Mouse (Mus musculus) heart, postnatal 0 days (tissue): ENCODE results near the gene Il6st. TPM values are rescaled to one million over a fixed set of nuclear protein-coding genes. Genes with fewer than 3 reads are reported as not detected.
A peak's percentile ranks its signal among the peaks of the same experiment; 100 is the strongest.

Experiments
- ATAC-seq: fragments of 200-750 bp; cut with Nextera tagmentation; 2 replicates; pipeline ENCODE4 v1.8.0; 2017; ENCODE audit warnings: low read depth, moderate number of reproducible peaks, moderate library complexity; ENCODE audit not compliant: insufficient read depth
- DNase-seq: peaks from one replicate; pipeline ENCODE4 v3.0.0-alpha.2; 2016; ENCODE audit warnings: low spot score
- H3K27ac ChIP-seq: fragments of 300-500 bp; sonication (generic); 2 replicates; pipeline ENCODE4 v1.5.1; 2014; ENCODE audit warnings: low read depth, mild to moderate bottlenecking
- H3K27me3 ChIP-seq: fragments of 300-500 bp; sonication (generic); 2 replicates; pipeline ENCODE4 v1.6.1; 2014; ENCODE audit warnings: low read length, mixed read lengths; ENCODE audit not compliant: control insufficient read depth, insufficient read depth
- H3K36me3 ChIP-seq: fragments of 300-500 bp; sonication (generic); replicated peaks from 2 replicates; pipeline ENCODE4 v1.6.1; 2014; ENCODE audit warnings: low read length, mixed read lengths; ENCODE audit not compliant: control insufficient read depth, insufficient read depth
- H3K4me1 ChIP-seq: fragments of 300-500 bp; sonication (generic); 2 replicates; pipeline ENCODE4 v1.6.1; 2014; ENCODE audit warnings: antibody characterized with exemption; ENCODE audit not compliant: control insufficient read depth, insufficient read depth
- H3K4me2 ChIP-seq: fragments of 300-500 bp; sonication (generic); 2 replicates; pipeline ENCODE4 v1.6.1; 2014; ENCODE audit warnings: low read depth, mild to moderate bottlenecking, low read length, moderate library complexity
- H3K4me3 ChIP-seq: fragments of 300-500 bp; sonication (generic); 2 replicates; pipeline ENCODE4 v1.5.1; 2014; ENCODE audit warnings: low read depth, low read length
- H3K9ac ChIP-seq: fragments of 300-500 bp; sonication (generic); replicated peaks from 2 replicates; pipeline ENCODE4 v1.6.1; 2014; ENCODE audit warnings: low read depth, low read length, mixed read lengths
- H3K9me3 ChIP-seq: fragments of 300-500 bp; sonication (generic); replicated peaks from 2 replicates; pipeline ENCODE4 v1.6.1; 2016; ENCODE audit warnings: low read length; ENCODE audit not compliant: control insufficient read depth
- CTCF ChIP-seq: IDR thresholded peaks from 2 replicates; pipeline ENCODE4 v1.5.1; 2016; ENCODE audit warnings: antibody characterized with exemption, control low read depth, low read depth
- EP300 ChIP-seq: IDR thresholded peaks from 2 replicates; pipeline ENCODE4 v1.6.1; 2016; ENCODE audit warnings: antibody characterized with exemption, low read depth
- WGBS: fragments of 180-500 bp; shearing (Covaris S2); extraction: QIAGEN DNeasy Blood & Tissue Kit; methylation state at CpG from one replicate; pipeline ENCODE4 v1.1.7; 2014; 5-methylcytosine and 5-hydroxymethylcytosine counted together
- polyA plus RNA-seq: library from polyadenylated mRNA; unstranded; fragments of >200 nt; fragmentation: Nextera tagmentation; extraction: Ambion mirVana; gene quantifications from 2 replicates; pipeline ENCODE4 v1.2.1, GENCODE M21; 2015
- total RNA-seq: library from RNA; depleted of rRNA; stranded (reverse); fragments of >200 nt; gene quantifications from 2 replicates; pipeline ENCODE4 v1.2.3, GENCODE M21; 2014; ENCODE audit warnings: low replicate concordance

The Il6st gene
- total and polyA plus RNA-seq, 2 experiments from 2014 or later = 29.9 to 98.0 TPM

DNA sequence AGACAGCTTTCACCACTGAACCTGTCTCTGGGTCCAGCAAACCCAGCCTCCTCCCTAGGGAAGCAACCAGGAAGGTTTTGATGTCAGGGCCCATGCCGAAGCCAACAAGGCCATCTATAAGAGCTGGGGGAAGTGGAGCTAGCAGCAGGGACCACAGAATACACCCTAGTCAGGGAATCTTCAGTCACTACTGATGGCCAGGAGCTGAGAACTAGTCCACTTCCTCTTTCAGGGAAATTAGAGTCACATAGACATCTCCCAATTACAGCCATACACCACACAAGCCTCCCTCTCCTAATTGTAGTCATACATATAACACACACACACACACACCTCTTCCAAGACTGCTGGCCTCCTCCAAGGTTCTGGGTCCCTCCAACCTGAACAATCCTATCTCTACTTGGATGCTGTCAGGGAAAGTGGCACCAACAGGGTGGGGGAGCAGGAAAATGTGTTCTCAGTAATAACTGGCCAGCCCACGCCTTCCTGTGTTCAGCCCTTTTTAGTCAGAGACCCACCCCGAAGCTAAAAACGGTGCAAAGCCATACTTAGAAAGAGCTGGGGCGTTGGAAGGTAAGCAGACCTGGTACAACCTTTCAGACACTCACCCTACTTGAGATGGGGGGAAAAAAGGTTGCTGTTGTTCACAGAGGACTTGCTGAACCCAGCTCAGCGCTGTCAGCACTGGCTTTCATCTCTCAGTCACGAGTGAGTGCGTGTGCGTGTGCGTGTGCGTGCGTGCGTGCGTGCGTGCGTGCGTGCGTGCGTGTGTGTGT is 46.8 kb downstream of the Il6st start:
- no peak overlapping the region for H3K27ac ChIP-seq
- DNase-seq = no peak

DNA sequence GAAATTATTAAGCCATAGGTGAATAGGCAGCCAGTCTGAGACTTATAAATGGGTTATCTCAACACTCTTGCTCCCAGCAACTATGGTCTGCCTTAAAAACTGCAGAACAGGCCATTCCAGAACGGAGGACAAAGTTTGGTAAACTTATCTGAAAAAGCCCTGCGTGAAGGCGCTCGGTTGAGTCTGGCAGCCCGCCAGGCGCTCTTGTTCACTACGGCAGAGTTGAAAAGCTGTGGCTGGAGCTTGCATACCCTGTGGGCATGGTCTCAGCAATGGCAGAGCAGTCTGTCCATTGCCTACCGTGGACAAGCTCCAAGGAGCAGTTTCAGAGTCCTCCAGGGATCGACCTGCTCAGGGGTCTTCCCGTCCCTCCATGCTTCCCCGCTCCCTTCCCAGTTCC is 47.4 kb downstream of the Il6st start:
- H3K27me3 ChIP-seq = no peaks in the 10 kb centered on the region
- ATAC-seq = no peak
- no peak overlapping the region for H3K4me3 ChIP-seq
- H3K4me1 ChIP-seq = no peaks in the 10 kb centered on the region
- no peak overlapping the region for H3K4me2 ChIP-seq
- no peak overlapping the region for H3K27ac ChIP-seq
- peaks cover 12% of the 10 kb centered on the region; the same call in 1 of the 2 replicates for H3K36me3 ChIP-seq
- H3K9me3 ChIP-seq = no peaks in the 10 kb centered on the region
- DNase-seq = no peak
- TF ChIP-seq EP300 (no peak), CTCF (no peak)
- no peak overlapping the region for H3K9ac ChIP-seq
- 43% methylated on average over 11 of the region's 11 CpGs for WGBS

More for the DNA sequence above, 46.8 kb downstream of the Il6st start:
- Histone ChIP-seq H3K4me1 (no peaks in the 10 kb centered on the region), H3K4me3 (no peak overlapping the region), H3K36me3 (peaks cover 18% of the 10 kb centered on the region), H3K9ac (no peak overlapping the region), H3K4me2 (no peak overlapping the region), H3K27me3 (no peaks in the 10 kb centered on the region), H3K9me3 (no peaks in the 10 kb centered on the region)
- 81% methylated on average over 19 of the region's 19 CpGs for WGBS
- TF ChIP-seq CTCF = no peak
- TF ChIP-seq EP300 = no peak
- 0 out of 2 replicates have a peak, but pooled peaks have one; percentile 6 for ATAC-seq

DNA sequence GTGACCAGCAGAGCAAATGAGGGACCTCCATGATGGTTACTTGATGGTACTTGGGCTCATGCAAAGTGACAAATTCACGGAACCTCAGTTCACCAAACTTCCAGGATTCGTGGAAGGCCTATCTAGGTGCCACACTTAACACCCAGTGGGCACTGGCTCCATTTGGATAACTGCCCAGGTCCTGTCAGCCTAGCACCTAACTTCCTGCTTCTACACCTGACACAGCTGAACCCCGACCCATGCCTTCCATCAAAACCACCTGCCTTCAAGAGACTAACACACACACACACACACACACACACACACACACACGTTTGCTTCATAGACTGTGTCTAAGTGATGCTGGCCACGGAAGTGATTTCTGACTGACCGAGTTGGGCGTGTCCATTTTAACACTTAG is 47.9 kb downstream of the Il6st start:
- H3K36me3 ChIP-seq = peaks cover 8% of the 10 kb centered on the region; the same call in 1 of the 2 replicates
- no peak overlapping the region for H3K27ac ChIP-seq
- WGBS = 78% methylated on average over 7 of the region's 7 CpGs

DNA sequence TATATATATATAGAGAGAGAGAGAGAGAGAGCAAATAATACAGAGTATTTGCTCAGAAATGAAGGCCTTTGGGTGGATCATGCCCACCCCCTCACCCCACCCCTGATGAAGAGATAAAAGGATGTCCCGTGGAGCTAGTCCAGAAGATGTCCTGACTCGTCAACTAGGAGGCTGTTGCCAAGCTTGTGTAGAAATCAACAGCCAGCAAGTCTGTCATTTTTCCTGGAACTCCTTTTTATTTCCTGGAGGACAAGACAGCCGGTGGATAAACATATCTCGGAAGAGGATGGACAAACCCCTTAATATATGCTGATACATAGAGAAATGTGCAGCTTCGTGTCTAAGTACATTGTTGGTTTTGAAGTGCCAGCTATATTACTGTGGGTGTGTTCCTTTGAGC is 49.0 kb downstream of the Il6st start:
- Histone ChIP-seq H3K36me3 (no peaks in the 10 kb centered on the region), H3K9ac (no peak overlapping the region), H3K4me1 (no peaks in the 10 kb centered on the region), H3K4me2 (no peak overlapping the region), H3K27me3 (no peaks in the 10 kb centered on the region), H3K4me3 (no peak overlapping the region), H3K27ac (no peak overlapping the region), H3K9me3 (no peaks in the 10 kb centered on the region)
- TF ChIP-seq CTCF (no peak), EP300 (no peak)
- WGBS = 77% methylated on average over 5 of the region's 5 CpGs
- ATAC-seq (no peak), DNase-seq (no peak)

More for the DNA sequence above, 47.9 kb downstream of the Il6st start:
- H3K9me3 ChIP-seq = no peaks in the 10 kb centered on the region
- no peaks in the 10 kb centered on the region for H3K27me3 ChIP-seq
- DNase-seq (no peak), ATAC-seq (no peak)
- H3K4me1 ChIP-seq = no peaks in the 10 kb centered on the region
- no peak overlapping the region for H3K4me2 ChIP-seq
- no peak for TF ChIP-seq CTCF
- TF ChIP-seq EP300 = no peak
- no peak overlapping the region for H3K9ac ChIP-seq
- no peak overlapping the region for H3K4me3 ChIP-seq

DNA sequence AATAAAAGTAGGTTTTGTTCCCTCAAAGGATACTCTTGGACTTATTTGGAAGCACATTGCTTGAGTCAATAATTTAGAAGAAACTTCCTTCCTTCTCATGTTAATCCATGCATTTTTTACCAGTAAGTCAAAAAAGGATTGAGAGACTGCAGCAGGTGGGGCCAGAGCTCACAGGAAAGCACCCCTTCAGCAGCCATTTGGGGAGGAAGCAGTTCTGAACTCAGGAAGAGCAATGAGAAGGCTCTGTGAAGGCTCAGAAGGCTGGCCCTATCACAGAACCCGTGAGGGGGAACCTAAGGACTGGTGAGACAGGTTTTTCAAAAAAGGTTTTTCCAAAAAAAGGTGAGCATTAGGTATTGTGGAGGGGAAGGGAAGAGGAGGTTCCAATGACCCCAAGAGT is 50.7 kb downstream of the Il6st start:
- H3K9ac ChIP-seq = no peak overlapping the region
- H3K9me3 ChIP-seq = no peaks in the 10 kb centered on the region
- H3K27ac ChIP-seq = no peak overlapping the region
- no peaks in the 10 kb centered on the region for H3K27me3 ChIP-seq
- H3K36me3 ChIP-seq = no peaks in the 10 kb centered on the region
- no peak for ATAC-seq
- H3K4me3 ChIP-seq = no peak overlapping the region
- no peak for DNase-seq
- no peak overlapping the region for H3K4me2 ChIP-seq
- WGBS = 56% methylated on average over 1 of the region's 1 CpGs
- H3K4me1 ChIP-seq = no peaks in the 10 kb centered on the region
- TF ChIP-seq EP300 (no peak), CTCF (no peak)

DNA sequence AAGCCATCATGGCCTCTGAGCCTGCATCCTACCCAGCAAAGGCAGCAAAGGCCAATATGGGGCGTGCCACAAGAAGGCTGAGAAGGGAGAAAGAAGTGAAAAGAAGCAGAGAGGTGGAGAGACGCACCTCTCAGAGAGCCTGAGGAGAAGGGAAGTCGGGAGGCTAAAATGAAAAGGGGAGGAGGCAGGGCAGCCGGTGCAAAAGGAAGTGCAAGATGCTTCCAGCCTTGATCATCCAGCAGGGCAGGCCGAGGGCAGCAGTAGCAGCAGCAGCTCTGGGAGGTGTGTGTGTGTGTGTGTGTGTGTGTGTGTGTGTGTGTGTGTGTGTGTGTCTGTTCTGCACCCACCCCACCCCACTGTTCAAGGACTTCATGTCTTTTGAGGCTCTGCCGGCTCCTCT is 58.4 kb downstream of the Il6st start:
- DNase-seq (no peak), ATAC-seq (no peak)
- H3K27ac ChIP-seq = no peak overlapping the region
- no peak overlapping the region for H3K4me3 ChIP-seq
- H3K9me3 ChIP-seq = no peaks in the 10 kb centered on the region
- no peak overlapping the region for H3K4me2 ChIP-seq
- no peaks in the 10 kb centered on the region for H3K27me3 ChIP-seq
- 62% methylated on average over 6 of the region's 6 CpGs for WGBS
- no peak overlapping the region for H3K9ac ChIP-seq
- H3K36me3 ChIP-seq = no peaks in the 10 kb centered on the region
- no peak for TF ChIP-seq CTCF
- TF ChIP-seq EP300 = no peak
- no peaks in the 10 kb centered on the region for H3K4me1 ChIP-seq
